Mouse (Mus musculus) macrophage (primary cell): ENCODE data around the gene Bod1l. TPM values are rescaled to one million over a fixed set of nuclear protein-coding genes. Genes with fewer than 3 reads are reported as not detected.

Source experiments
- H3K27ac ChIP-seq: fragments of 350-480 bp; formaldehyde crosslinking; 2 replicates; pipeline ENCODE4 v1.9.0; 2021
- H3K36me3 ChIP-seq: fragments of 350-480 bp; formaldehyde crosslinking; 2 replicates; pipeline ENCODE4 v1.9.0; 2021; ENCODE audit errors: inconsistent target
- H3K4me3 ChIP-seq: fragments of 350-480 bp; formaldehyde crosslinking; 2 replicates; pipeline ENCODE4 v1.9.0; 2021; ENCODE audit errors: inconsistent target
- H3K79me2 ChIP-seq: fragments of 350-480 bp; formaldehyde crosslinking; 2 replicates; pipeline ENCODE4 v1.9.0; 2021; ENCODE audit errors: inconsistent target
- WGBS: methylation state at CpG from one replicate; pipeline ENCODE4 v1.1.7; 2026; ENCODE audit warnings: inconsistent platforms; ENCODE audit not compliant: missing documents; 5-methylcytosine and 5-hydroxymethylcytosine counted together
- polyA plus RNA-seq: library from polyadenylated mRNA; stranded (reverse); fragments of 250-400 nt; gene quantifications from 3 replicates; pipeline ENCODE4 v1.2.4, GENCODE M21; 2018; ENCODE audit warnings: inconsistent platforms

Gene Bod1l
- polyA plus RNA-seq, 1 experiment from 2014 or later, result 30.5 TPM

GRCm38 (mm10) chr5:41830100-41830499 is 14.0 kb downstream of the Bod1l start:
- peaks cover 70% of the 10 kb centered on the region for H3K36me3 ChIP-seq
- WGBS, result 93% methylated on average over 2 of the region's 2 CpGs
- H3K79me2 ChIP-seq, result no peaks in the 10 kb centered on the region
- H3K4me3 ChIP-seq, result no peak overlapping the region
- no peak overlapping the region for H3K27ac ChIP-seq

DNA sequence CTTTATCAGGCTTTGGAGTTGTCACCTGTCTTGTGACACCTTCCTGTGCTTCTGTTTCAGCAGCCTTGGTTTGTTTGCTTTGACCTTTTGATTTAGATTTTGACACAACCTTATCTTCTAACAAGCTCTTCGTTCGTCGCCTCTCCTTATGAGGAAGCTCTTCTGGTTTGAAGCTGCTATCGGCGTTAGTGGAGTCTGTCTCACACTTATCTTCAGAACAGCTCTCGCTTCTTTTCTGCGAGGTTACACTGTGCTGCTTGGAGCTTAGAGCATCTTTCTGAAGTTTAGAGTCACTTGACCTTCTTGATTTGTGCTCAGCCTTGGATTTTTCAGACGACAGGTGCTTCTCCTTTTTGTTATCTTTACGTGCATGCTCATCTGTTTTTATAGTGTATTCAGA is 23.0 kb downstream of the Bod1l start:
- Histone ChIP-seq H3K4me3 (no peak overlapping the region), H3K36me3 (peaks cover 86% of the 10 kb centered on the region), H3K27ac (no peak overlapping the region), H3K79me2 (no peaks in the 10 kb centered on the region)
- WGBS, result 94% methylated on average over 8 of the region's 9 CpGs

GRCm38 (mm10) chr5:41820530-41820929 is 23.6 kb downstream of the Bod1l start:
- no peak overlapping the region for H3K4me3 ChIP-seq
- H3K36me3 ChIP-seq, result peaks cover 83% of the 10 kb centered on the region
- 11% methylated on average over 3 of the region's 3 CpGs for WGBS
- H3K79me2 ChIP-seq, result no peaks in the 10 kb centered on the region
- H3K27ac ChIP-seq, result no peak overlapping the region

DNA sequence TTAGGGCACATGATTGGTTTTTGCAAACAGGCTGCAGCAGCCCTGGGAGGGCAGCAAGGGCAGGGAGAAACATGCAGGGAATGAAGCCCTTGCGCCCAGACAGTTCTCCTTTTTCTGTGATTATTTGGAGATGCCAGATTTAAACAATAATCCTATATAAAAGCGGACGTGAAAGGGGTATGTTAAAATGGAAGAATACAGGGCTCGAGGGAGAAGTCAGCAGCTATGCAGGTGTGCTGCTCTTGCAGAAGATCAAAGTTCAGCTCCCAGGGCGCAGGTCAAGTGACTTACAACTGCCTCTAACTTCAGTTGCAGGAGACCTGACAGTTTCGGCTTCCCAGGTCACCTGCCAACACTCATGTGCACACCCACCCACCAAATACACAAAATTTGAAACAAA is 31.6 kb downstream of the Bod1l start:
- WGBS, result 93% methylated on average over 6 of the region's 6 CpGs
- Histone ChIP-seq H3K27ac (no peak overlapping the region), H3K36me3 (peaks cover 48% of the 10 kb centered on the region), H3K4me3 (no peak overlapping the region), H3K79me2 (no peaks in the 10 kb centered on the region)

DNA sequence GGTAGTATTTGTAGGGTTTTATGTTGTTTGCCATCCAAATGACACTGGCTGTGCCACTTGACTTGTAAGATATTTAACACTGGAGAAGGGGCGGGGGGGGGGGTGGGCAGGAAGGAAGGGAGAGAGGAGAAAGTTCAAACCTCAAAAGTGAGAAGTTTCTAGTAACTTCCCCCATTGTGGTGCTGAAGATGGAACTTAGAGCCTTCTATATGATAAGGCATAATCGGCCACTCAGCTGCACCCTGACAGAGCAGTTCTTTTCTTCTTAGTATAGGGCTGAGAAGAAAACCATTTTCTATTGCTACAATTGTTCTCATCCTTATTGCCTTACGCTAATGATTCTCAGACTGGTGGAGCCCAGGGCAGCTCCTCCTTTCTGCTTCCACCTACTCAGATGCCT is 32.8 kb downstream of the Bod1l start:
- Histone ChIP-seq H3K79me2 (no peaks in the 10 kb centered on the region), H3K27ac (no peak overlapping the region), H3K36me3 (peaks cover 47% of the 10 kb centered on the region), H3K4me3 (no peak overlapping the region)
- WGBS, result 49% methylated on average over 2 of the region's 3 CpGs

DNA sequence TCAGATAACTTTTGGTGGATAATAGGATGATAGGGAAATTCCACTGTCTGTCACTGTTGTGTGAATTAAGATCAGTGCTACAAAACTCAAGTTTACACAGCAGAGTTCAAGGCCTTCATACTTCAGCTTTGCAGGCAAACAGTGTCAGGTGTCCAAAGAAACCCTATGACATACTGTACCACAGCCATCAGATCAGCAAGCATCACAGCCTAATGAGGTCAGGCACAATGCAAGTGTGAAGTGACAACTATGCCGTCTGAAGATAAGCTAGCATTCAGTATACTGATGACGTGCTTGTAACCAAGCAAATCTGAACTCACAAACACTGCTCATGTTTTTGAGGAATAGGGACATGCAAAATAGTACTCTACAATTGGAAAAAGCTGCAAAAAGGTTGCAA is 36.7 kb downstream of the Bod1l start:
- no peak overlapping the region for H3K27ac ChIP-seq
- no peak overlapping the region for H3K4me3 ChIP-seq
- no peaks in the 10 kb centered on the region for H3K79me2 ChIP-seq
- peaks cover 66% of the 10 kb centered on the region for H3K36me3 ChIP-seq
- WGBS, result 93% methylated on average over 2 of the region's 2 CpGs

DNA sequence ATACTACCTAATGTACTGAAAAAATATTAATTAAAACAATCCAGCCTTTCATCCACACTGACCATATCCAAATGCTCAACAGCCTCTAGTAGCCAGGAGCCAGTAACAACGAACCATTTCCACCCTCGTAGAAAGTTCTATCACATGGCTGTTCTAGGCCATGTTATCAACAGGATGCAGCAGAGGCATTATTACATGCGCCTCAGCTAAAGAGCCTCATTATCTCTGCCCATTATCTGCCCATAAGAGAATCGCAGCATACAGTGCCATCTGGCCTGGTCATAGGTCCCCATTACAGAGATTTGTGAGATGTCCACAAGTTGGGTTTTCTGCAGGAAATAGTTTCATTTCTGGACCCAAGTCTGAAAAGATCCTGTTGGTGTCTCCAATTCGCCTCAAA is 37.9 kb downstream of the Bod1l start:
- Histone ChIP-seq H3K27ac (no peak overlapping the region), H3K4me3 (no peak overlapping the region), H3K36me3 (peaks cover 72% of the 10 kb centered on the region), H3K79me2 (no peaks in the 10 kb centered on the region)
- WGBS, result 88% methylated on average over 5 of the region's 5 CpGs

DNA sequence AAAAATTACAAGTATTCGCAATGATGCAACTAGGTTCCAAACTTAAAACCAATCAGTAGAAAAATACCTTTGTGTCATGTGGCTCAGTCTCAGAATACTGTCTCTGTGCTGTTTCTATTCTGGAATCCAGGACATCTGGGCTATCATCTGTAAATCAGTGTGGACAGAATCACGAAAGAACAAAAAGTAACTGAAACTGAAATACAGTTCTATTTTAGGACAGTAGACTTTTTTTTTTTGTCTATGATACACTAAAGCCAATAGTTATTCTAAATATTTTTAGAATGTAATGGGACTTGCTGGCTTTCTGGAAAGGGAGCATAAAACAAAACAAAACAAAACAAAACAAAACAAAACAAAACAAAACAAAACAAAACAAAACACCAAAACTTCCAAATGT is 39.0 kb downstream of the Bod1l start:
- peaks cover 73% of the 10 kb centered on the region for H3K36me3 ChIP-seq
- H3K4me3 ChIP-seq, result no peak overlapping the region
- 100% methylated on average over 2 of the region's 2 CpGs for WGBS
- no peaks in the 10 kb centered on the region for H3K79me2 ChIP-seq
- H3K27ac ChIP-seq, result no peak overlapping the region

DNA sequence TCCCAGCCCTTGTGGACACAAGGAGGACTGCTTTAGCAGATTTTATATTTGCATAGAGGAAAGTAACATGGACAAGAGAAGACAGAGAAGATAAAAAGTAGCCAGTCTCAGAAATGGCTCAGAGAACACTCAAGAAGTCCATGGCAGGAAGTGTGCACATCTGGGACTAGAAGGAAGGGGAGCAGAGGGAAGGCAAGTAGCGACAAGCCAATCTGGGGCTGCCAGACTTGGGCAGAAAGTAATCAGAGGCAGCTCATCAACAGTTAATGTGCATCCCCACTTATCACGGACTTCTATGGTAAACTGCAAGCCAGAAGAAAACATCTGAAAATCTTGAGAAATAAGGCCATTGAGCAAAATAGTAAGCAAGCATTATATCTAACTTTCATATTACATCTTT is 39.5 kb downstream of the Bod1l start:
- 100% methylated on average over 2 of the region's 2 CpGs for WGBS
- H3K4me3 ChIP-seq, result no peak overlapping the region
- H3K79me2 ChIP-seq, result no peaks in the 10 kb centered on the region
- H3K27ac ChIP-seq, result no peak overlapping the region
- peaks cover 74% of the 10 kb centered on the region for H3K36me3 ChIP-seq

DNA sequence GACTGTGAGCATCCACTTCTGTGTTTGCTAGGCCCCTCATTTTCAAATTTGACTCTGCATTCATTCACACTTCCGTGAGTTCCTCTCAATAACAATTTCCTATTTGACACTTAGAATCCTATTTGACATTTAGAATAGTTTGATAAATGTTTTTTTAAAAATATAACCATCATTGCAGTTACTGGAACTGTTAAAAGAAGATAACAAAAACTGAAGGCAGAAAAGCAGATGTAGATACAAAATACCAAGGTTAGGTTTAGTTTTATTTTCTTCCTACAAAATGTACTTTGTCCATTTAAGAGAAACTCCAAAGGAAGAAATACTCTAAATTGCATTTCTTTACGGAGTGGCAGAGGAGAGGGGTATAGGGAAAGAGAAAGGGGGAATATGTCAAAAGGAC is 42.5 kb downstream of the Bod1l start:
- H3K79me2 ChIP-seq, result no peaks in the 10 kb centered on the region
- 97% methylated on average over 2 of the region's 2 CpGs for WGBS
- H3K4me3 ChIP-seq, result no peak overlapping the region
- H3K36me3 ChIP-seq, result peaks cover 60% of the 10 kb centered on the region
- no peak overlapping the region for H3K27ac ChIP-seq

GRCm38 (mm10) chr5:41794434-41794833 is 49.7 kb downstream of the Bod1l start:
- no peak overlapping the region for H3K4me3 ChIP-seq
- peaks cover 70% of the 10 kb centered on the region for H3K36me3 ChIP-seq
- H3K27ac ChIP-seq, result no peak overlapping the region
- no peaks in the 10 kb centered on the region for H3K79me2 ChIP-seq

- Histone ChIP-seq H3K36me3 (peaks cover 76% of the 10 kb centered on the region), H3K4me3 (no peak overlapping the region), H3K27ac (no peak overlapping the region), H3K79me2 (no peaks in the 10 kb centered on the region)
- WGBS, result 92% methylated on average over 2 of the region's 2 CpGs
These were observed 53.6 kb downstream of the Bod1l start for GRCm38 (mm10) chr5:41790517-41790916.

DNA sequence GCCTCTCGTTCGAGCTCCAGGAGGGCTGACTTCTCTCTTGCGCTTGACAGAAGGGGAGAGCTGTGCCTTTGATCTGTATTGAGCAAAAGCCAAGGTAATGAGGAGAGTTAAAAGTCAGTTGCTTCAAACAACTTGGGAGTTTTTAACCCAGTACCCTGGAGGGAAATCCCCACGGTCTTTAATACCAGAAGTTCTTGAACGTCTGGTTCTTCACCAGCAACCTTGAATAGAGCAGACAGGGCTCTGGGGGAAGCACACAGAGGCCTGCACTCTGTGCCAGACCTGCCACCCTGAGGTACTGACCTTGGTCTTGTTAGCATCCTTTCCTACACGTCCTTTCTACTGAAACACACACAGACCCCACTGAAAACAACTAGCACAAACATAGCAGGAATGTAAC is 55.2 kb downstream of the Bod1l start:
- Histone ChIP-seq H3K79me2 (no peaks in the 10 kb centered on the region), H3K36me3 (peaks cover 60% of the 10 kb centered on the region), H3K4me3 (no peak overlapping the region), H3K27ac (no peak overlapping the region)
- 92% methylated on average over 6 of the region's 6 CpGs for WGBS

DNA sequence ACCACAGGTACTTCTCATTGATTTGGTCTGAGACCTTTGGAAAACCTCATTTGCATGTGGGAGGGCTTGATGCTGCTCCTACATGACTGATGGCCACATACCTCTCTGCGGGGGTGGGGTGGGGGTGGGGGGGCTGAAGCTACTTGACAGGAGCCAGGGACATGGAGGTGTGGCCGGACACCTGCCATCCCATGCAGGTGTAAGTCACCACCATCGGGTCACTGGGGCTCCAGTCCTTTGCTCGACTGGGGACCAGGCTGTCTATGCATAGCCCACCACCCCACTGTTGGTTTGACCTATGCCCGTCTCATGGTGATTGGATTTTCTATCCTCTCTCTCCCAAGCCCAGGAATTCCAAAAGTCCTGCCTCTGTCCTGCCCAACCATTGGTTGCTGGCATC is 62.2 kb downstream of the Bod1l start:
- H3K36me3 ChIP-seq, result peaks cover 13% of the 10 kb centered on the region; the same call in 1 of the 2 replicates
- no peaks in the 10 kb centered on the region for H3K79me2 ChIP-seq
- no peak overlapping the region for H3K4me3 ChIP-seq
- no peak overlapping the region for H3K27ac ChIP-seq
- 89% methylated on average over 5 of the region's 5 CpGs for WGBS

GRCm38 (mm10) chr5:41780026-41780425 is 64.1 kb downstream of the Bod1l start:
- H3K27ac ChIP-seq, result no peak overlapping the region
- no peaks in the 10 kb centered on the region for H3K36me3 ChIP-seq
- WGBS, result 89% methylated on average over 3 of the region's 3 CpGs
- no peak overlapping the region for H3K4me3 ChIP-seq
- H3K79me2 ChIP-seq, result no peaks in the 10 kb centered on the region

- 18% methylated on average over 6 of the region's 6 CpGs for WGBS
- Histone ChIP-seq H3K4me3 (no peak overlapping the region), H3K36me3 (no peaks in the 10 kb centered on the region), H3K79me2 (no peaks in the 10 kb centered on the region), H3K27ac (no peak overlapping the region)
These were observed 68.4 kb downstream of the Bod1l start for GRCm38 (mm10) chr5:41775728-41776127.
